Mouse (Mus musculus): Measurements from ENCODE around the gene Tgfbr3. TPM values are rescaled to one million over a fixed set of nuclear protein-coding genes. Genes with fewer than 3 reads are reported as not detected.

Tgfbr3 gene
- total RNA-seq, 2 experiments from 2014 or later = 13.8 to 17.3 TPM

- no peak for DNase-seq (ENCODE audit: low spot score in 2 of 2)
Observed at GRCm38 (mm10) chr5:107213373-107214132, 75.9 kb downstream of the Tgfbr3 start.

- DNase-seq (ENCODE audit: low spot score in 2 of 2) = no peak
Observed at GRCm38 (mm10) chr5:107211830-107212370, 77.5 kb downstream of the Tgfbr3 start.

- DNase-seq (ENCODE audit: low spot score in 2 of 2) = no peak
Observed at GRCm38 (mm10) chr5:107210040-107210439, 79.4 kb downstream of the Tgfbr3 start.

- DNase-seq (ENCODE audit: low spot score in 2 of 2) = no peak
Observed at GRCm38 (mm10) chr5:107207911-107208310, 81.5 kb downstream of the Tgfbr3 start.

DNA sequence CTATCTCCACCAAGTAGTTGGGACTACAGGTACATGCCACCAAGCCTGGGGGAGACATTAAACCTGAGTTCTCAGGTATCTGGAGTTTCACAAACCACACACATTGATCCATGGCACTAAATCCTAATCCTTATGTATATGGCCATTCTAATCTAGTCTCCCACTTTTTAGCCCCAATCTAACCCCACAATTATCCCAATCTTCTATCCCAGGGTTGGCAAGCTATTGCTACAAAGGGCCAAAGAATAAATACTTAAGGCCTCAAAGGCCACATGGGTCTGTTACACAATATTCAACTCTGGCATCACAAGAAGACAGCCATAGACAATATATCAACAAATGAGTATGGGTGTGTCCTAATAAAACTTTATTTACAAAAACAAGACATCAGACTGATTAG is 85.1 kb downstream of the Tgfbr3 start:
- DNase-seq (ENCODE audit: low spot score in 2 of 2) = no peak

DNA sequence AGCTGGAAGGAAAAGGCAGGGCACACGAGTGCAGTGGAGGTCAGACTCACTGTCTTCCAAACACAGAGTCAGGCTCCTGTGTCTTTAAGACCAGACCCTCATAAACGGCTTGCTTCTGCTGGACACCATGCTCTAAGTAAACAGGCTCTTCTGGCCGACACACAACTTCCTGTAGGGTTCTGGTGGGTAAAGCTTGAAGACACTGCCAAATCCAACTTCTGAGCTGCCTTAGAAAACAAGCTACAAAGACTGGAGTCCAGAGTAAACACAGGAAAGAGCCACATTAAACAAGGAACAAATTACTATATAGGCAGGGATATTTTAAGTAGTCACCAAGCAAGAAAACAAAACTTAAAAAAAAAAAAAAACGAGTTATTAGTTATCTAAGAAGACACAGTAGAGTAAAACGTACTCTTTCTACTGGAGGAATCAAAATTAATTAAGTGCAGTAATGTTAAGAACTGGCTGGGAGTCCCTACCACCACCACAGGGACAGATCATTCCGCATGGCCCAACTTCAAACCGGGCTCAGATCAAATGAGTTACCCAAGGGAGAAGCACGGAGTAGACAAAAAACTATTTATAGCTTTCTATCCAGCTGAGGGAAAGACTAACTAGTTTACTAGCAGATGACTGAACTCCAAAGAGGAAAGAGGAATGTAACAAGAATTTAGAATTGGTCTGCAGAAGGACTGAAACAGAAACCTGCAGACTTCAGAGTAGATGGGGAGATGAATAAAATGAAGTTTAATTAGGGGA is 86.4 kb downstream of the Tgfbr3 start:
- no peak for DNase-seq (ENCODE audit: low spot score in 2 of 2)

DNA sequence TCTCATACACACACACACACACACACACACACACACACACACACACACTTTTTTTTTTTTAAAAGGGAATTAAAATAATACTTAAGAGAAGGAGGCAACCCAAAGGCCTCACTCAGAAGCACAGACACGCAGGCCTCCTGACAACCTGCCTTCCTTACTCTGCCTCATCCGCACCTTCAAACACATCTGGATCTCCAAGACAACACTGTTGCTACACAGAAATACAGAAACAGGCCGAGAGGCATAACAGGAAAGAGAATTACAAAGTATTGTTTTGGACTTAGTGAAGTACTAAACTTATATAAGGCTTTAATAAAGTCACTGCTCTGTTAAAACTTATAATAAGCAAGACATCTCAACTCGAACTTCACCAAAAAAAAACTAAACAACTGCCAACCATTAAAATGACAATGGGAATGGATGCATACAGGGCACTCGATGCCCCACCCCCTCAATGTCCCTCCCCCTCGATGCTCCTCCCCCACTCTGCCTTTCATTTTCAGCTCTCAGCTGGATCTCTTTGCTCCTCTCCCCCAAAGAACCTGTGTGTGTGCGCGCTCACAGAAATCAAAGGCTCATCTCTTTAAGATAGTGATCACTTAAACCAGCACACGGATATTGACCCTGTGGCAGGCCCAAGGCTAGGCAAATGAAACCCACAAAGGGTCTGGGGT is 87.8 kb downstream of the Tgfbr3 start:
- DNase-seq (ENCODE audit: low spot score in 2 of 2) = no peak

GRCm38 (mm10) chr5:107200853-107201341 is 88.5 kb downstream of the Tgfbr3 start:
- no peak for DNase-seq (ENCODE audit: low spot score in 2 of 2)

DNA sequence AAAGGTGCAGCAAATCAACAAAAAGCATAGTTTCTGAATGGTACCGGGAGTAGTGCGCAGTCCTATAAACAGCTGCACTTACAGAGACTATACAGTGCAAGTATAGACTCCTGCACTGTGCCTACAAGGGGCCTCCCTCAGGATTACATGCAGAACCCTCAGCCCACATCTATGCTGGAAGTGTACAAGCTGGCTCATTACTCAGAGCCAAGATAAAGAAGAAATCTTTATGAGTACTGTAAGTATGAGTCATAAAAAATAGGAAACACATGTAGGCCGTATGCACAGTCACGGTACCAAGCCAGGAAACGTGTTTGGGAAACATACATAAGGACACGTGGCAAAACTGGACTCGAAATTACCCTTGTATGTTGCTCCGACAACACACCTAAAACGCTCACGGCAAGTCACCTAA is 89.2 kb downstream of the Tgfbr3 start:
- DNase-seq (ENCODE audit: low spot score in 2 of 2) = peak in 1 of 2 experiments; percentile 28

DNA sequence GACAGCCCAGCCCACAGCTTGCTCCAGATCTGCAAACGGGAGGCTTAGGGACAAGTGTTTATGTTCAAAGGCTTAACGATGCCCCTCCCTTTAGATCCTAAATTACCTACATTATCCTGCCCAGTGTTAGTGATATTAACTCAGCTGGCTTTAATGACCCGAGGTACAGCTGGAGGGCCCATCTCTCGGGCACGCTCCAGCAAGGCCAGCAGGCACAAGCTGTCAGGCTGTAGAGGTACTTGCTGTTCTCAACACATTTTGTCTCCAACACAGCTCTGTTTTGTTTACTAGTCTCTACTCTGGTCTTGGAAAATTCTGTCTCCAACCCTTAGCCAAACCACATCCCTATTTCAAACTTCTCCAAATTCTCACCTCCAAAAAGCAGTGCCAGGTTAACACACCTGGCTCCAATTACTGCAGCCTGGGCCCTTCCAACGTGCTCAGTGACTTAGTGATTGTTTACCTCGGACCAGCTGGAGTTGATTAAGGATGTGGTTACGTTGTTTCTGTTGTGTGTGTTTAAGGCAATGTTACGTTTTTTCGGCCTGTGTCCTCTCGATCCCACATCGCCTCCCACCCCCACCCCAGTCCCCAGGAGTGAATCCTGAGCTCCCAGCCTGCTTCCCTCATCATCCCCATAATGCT is 93.6 kb downstream of the Tgfbr3 start:
- DNase-seq (ENCODE audit: low spot score in 2 of 2) = no peak

GRCm38 (mm10) chr5:107193160-107193559 is 96.3 kb downstream of the Tgfbr3 start:
- DNase-seq (ENCODE audit: low spot score in 2 of 2) = no peak

- no peak for DNase-seq (ENCODE audit: low spot score in 2 of 2)
Observed at GRCm38 (mm10) chr5:107192372-107192771, 97.1 kb downstream of the Tgfbr3 start.

DNA sequence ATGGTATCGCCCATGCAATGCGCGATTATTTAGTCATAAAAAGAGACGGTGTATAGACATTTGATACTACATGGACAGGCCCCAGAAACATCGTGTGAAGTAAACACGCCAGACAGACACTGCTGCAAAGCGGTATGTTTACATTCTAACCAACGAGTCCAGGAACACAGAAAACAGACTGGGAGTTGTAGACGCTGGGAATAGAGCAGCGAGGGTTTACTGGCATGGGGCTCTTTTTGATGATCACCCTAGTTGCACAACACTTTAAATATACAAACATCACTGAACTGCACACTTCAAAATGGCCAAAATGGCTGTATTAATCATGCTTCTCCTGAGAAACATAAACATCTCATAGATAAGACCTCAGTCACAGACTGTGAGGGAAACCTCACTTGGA is 100.9 kb downstream of the Tgfbr3 start:
- DNase-seq (ENCODE audit: low spot score in 2 of 2) = no peak

DNA sequence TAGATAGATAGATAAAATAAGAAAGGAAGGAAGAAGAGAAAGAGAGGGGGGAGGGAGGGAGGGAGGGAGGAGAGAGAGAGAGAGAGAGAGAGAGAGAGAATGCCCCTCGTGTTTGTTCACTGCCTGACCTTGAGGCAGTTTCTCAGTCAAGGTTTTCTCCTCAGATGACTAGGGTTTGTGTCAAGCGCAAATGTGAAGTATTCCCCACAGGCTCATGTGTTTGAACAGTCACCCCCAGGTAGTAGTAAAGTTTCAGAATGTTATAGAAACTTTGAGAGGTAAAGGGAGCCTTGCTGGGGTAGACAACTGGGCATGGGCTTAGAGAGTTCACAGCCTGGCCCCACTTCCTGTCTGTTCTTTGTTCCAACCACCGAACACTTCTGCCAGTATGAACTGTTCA is 103.2 kb downstream of the Tgfbr3 start:
- DNase-seq (ENCODE audit: low spot score in 2 of 2) = no peak

- no peak for DNase-seq (ENCODE audit: low spot score in 2 of 2)
Observed at GRCm38 (mm10) chr5:107184158-107184883, 105.1 kb downstream of the Tgfbr3 start.

- no peak for DNase-seq (ENCODE audit: low spot score in 2 of 2)
Observed at GRCm38 (mm10) chr5:107183537-107183936, 105.9 kb downstream of the Tgfbr3 start.

DNA sequence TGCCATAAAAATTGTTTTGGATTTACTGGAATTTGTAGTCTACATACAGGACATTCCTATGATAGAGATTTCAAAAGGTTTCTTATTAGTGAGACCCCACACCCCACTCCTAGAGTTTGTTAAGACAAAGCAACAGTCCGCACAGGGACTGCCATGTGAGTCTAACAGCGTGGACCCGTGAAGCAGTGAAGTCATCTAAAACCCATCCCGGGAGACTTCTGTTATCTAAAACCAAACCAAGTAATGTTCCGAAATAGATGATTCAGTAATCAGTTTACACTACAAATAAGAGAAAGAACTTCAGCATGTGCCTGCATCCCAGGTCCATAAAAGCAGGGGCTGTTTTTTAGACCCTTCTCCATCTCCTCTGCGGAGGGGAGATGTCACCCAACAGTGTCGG is 106.7 kb downstream of the Tgfbr3 start:
- no peak for DNase-seq (ENCODE audit: low spot score in 2 of 2)

- DNase-seq (ENCODE audit: low spot score in 2 of 2) = no peak
Observed at GRCm38 (mm10) chr5:107181820-107182219, 107.6 kb downstream of the Tgfbr3 start.

DNA sequence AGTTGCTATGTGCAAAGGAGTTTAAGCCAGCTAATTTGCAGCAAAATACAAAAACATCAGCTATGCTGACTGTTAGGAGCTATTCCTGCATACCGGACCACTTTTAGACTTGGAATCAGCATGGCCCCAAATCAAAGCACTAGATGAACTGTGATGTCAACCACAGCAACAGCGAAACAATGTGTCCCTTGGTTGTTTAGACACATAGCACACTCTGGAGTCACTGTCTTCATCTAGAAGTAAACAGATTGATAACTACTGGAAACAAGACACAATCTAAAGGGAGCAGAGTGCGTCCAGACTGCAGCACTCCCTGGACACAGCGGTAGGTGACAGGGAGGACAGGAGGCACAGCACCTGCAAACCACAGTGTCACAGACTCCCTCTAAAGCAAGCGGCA is 110.2 kb downstream of the Tgfbr3 start:
- no peak for DNase-seq (ENCODE audit: low spot score in 2 of 2)

DNA sequence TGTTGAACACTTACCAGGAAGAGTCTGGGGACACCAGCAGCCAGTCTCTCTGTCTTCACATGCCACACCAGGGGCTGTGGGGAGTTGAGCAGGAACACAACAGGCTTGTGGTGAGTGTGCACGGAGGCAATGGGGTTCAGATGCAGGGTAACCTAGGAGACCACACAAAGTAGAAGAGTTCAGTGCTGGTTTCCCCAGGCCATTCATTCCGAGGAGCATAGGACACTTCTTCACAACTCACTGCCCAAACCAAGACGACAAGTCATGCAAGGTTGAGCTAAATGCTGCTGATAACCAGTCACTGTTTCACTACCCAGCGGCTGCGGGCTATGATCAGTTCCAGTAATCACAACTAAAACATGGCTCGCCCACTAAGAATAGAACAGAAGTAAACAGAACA is 111.6 kb downstream of the Tgfbr3 start:
- DNase-seq (ENCODE audit: low spot score in 2 of 2) = no peak

All from layer of hippocampus, postnatal 14 days (tissue).